Mouse (Mus musculus): ENCODE results near the gene Mrpl58.
"Not testable (repeated sequence)": the region's sequence is repeated elsewhere in the genome, so short reads cannot be mapped to it uniquely, and the experiment has no call there.

Mrpl58 gene

GRCm38 (mm10) chr11:115427482-115428331 is 24.2 kb downstream of the Mrpl58 start:
- in situ Hi-C loops (cut with MboI): no loop called here

DNA sequence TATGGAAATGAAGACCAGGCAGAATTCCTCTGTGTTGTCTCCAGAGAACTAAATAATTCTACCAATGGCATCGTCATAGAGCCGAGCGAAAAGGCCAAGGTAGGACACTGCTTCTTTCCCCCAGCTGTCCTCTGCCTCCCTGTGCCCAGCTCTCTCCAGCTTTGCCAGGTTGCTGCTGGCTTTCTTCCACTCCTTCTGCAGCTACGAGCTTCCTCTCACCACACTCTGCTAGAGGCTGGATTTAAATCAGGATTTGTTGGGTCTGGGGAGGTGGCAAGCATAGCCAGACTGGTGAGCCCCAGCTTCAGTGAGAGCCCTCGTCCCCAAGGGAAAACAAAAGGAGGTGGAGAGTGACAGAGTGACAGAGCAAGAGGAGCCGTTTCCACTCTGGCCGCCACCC is 25.8 kb downstream of the Mrpl58 start:
- in situ Hi-C loops (cut with MboI): no loop called here

DNA sequence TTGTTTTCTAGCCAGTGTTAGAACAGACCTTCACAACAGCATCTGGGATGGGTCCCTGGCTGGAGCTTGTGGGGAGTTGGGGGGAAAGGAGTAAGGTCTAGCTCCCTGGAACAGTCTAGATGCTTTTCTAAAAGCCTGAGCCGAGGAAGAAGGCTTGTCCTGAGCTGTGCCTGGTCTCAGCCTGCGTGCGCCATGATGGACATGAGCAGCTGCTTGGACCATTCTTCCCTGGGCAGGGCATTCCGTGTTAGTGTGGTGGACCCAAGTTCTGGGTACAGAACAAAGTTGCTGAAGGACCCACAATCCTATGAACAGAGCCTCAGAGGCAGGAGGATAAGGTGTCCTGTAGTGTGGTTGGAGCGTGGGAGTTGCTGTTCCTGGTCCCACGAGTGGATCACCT is 27.0 kb downstream of the Mrpl58 start:
- in situ Hi-C loops (cut with MboI): no loop called here

GRCm38 (mm10) chr11:115432814-115433213 is 29.3 kb downstream of the Mrpl58 start:
- in situ Hi-C loops (cut with MboI): no loop called here

GRCm38 (mm10) chr11:115433342-115433741 is 29.8 kb downstream of the Mrpl58 start:
- in situ Hi-C loops (cut with MboI): no loop called here

- in situ Hi-C loops (cut with MboI): no loop called here
Observed at GRCm38 (mm10) chr11:115435596-115436337, 32.2 kb downstream of the Mrpl58 start.

GRCm38 (mm10) chr11:115437571-115438122 is 34.1 kb downstream of the Mrpl58 start:
- in situ Hi-C loops (cut with MboI): no loop called here

GRCm38 (mm10) chr11:115439326-115439725 is 35.8 kb downstream of the Mrpl58 start:
- in situ Hi-C loops (cut with MboI): no loop called here

GRCm38 (mm10) chr11:115439906-115440595 is 36.5 kb downstream of the Mrpl58 start, which contains the start of gene Trim80:
Trim80 (plus strand) TSS chr11:115440545.
- in situ Hi-C loops (cut with MboI): no loop called here

DNA sequence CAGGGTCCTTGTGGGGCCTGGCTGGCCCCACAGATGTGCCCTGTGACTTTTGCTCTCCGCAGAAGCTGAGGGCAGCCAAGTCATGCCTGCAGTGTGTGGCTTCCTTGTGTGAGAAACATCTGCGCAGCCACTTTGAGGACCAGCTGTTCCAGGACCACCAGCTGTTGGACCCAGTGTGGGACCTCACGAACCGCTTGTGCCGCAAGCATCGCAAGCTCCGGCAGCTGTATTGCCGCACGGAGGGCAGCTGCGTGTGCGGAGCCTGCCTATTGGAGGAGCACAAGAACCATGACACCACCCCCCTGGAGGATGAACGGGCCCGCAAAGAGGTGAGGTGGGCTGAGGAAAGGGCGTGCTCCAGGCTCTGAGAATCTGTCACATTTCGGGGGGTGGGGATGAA is 37.9 kb downstream of the Mrpl58 start:
- in situ Hi-C loops (cut with MboI): no loop called here

DNA sequence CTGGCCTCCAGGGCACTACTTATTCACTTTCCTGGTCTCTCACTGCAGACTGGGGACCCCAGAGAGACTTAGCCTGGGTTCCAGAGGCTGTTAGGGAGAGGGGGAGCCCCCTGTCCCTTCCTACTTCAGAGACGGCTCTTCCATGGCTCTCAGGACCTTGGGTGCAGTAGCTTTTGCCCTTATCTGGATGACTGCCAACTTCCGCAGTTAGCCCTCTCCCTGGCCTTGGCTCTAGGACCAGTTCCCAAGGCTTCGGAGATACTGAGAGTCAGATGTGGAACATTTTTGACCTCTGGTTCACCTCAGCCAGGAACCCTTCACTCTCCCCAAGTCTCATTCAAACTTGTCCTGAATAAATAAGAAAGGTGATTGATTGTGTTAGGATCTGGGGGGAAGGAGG is 43.4 kb downstream of the Mrpl58 start:
- in situ Hi-C loops (cut with MboI): no loop called here

GRCm38 (mm10) chr11:115447321-115447885 is 43.9 kb downstream of the Mrpl58 start:
- in situ Hi-C loops (cut with MboI): no loop called here

DNA sequence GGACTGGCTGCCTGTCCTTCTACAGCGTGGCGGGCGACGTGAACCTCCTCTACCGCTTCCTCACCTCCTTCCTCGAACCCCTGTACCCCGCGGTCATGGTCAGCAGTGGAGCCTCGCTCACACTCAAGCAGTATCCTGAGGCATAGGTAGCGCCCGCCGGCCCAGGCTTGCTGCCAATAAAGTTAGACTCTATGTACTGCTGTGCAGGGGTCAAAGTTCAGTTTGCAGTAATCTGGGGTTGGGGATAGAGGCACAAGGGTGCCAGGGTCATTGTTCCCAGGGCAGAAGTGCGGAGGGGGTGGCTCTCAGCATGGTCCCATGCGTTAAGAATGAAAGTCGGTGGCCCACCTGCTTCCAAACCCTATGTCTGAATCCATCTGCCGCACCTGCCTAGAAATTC is 44.5 kb downstream of the Mrpl58 start:
- in situ Hi-C loops (cut with MboI): no loop called here

GRCm38 (mm10) chr11:115448998-115449397 is 45.4 kb downstream of the Mrpl58 start:
- in situ Hi-C loops (cut with MboI): no loop called here

DNA sequence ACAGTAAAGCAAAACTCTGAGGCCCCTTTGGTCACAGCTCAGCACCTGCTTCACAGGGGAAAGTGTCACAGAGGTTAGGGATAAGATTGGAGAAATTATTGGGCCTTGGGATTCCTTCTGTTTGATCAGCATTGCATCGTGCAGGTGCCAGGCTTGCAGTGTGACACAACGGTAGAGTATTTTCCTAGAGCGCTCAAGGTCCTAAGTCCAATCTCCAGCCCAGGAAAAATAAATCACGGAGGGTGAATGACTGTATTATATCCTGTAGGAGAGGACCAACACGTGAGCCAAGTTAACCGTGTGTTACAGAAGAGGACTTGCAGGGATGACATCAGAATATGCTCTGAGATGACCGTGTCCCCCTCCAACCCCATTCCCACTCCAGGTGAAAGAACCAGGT is 46.6 kb downstream of the Mrpl58 start:
- in situ Hi-C loops (cut with MboI): no loop called here

GRCm38 (mm10) chr11:115451781-115452241 is 48.3 kb downstream of the Mrpl58 start:
- in situ Hi-C loops (cut with MboI): no loop called here

- in situ Hi-C loops (cut with MboI): no loop called here
Observed at GRCm38 (mm10) chr11:115452281-115452860, 48.8 kb downstream of the Mrpl58 start.

- in situ Hi-C loops (cut with MboI): no loop called here
Observed at GRCm38 (mm10) chr11:115453306-115453705, 49.8 kb downstream of the Mrpl58 start.

GRCm38 (mm10) chr11:115454822-115455221 is 51.3 kb downstream of the Mrpl58 start:
- in situ Hi-C loops (cut with MboI): not testable (repeated sequence)

DNA sequence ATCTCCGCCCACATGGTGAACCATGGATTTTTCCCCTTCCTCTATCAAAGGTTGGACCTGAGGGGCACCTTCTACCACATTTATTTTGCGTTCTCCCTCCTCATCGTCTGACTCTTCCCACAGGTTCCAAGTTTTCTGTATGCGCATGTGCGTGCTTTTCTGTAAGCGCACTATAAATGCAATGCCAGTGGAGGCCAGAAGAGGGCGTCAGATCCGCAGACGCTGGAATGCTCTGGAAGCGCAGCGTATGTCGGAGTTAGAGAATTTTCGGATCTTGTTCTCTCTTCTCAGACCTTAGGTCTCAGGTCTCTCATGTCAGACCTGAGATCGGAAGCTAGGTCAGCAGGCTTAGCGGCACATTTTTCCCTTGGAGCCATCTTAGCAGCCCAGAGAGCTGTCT is 52.1 kb downstream of the Mrpl58 start:
- in situ Hi-C loops (cut with MboI): no loop called here

DNA sequence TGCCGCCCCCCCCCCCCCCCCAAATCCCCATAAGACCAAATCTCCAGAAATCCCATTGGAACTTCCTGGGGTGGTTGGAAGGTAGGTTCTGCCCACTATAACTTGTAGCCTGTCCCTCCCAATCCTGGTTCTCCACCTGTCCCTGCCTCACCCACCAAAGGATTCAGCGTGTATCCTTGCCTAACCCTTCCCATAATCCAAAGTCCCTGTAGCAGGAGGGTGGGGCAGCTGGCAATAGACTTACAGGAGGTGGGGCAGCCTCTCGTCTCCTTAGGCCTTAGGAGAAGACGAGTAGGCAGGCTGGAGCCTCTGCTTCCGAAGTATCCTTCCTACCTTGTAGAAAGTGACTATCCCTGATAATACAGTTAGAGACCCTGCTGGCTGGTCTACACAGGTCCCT is 52.6 kb downstream of the Mrpl58 start:
- in situ Hi-C loops (cut with MboI): no loop called here
